In the genomic region with DNA sequence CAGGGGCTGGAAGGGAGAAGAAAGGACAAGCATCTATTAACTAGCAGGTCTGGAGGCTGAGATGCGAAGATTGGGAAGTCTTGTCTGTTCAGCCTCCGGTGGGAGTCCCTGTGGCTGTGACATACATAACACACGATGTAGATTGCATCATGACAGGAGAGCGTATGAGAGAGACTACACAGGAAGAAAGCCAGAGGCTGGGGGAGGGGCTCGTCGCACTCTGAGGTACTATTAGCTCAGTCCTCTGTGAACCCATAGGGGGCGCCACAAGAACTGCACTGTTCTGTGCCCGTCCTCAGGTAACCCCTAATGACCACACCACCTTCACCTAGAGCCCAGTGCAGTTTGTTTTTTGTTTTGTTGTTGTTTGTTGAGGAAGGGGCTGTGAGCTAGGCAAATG, we compare ENCODE assay signal across 11 mouse cellular contexts.
DNase-seq lines count a peak whose midpoint lies in the region; ATAC-seq lines count a peak whose summit lies in the region.
"Had no signal": no experiment of that assay in that cellular context is flagged by ENCODE, and none has a peak within 500 bp of the region (broad histone marks: within the 10 kb centered on the region; RNA-seq: fewer than 3 reads in every experiment).

No protein-coding gene starts in this region.

- H3K27ac ChIP-seq in heart, embryonic 12.5 days (ENCODE audit: poor library complexity, severe bottlenecking), result peak overlapping the region; percentile 93
- H3K27ac ChIP-seq in forebrain, embryonic 14.5 days (ENCODE audit: low read depth, low read length), result no peak overlapping the region
- H3K27ac ChIP-seq: liver, embryonic 15.5 days had no signal

- ATAC-seq in heart, embryonic 12.5 days (ENCODE audit: insufficient number of reproducible peaks, low FRiP score), result peak; percentile 26; the same call in 1 of the 2 replicates
- ATAC-seq in forebrain, embryonic 14.5 days, result no peak

- no peaks in the 10 kb centered on the region for H3K27me3 ChIP-seq in heart, embryonic 12.5 days (replicated peaks)
- no peaks in the 10 kb centered on the region for H3K27me3 ChIP-seq in forebrain, embryonic 14.5 days (replicated peaks; ENCODE audit: control insufficient read depth, insufficient read depth, low read length)
- H3K27me3 ChIP-seq: liver, embryonic 15.5 days had no signal

- no peak overlapping the region for H3K9ac ChIP-seq in heart, embryonic 12.5 days
- no peak overlapping the region for H3K9ac ChIP-seq in forebrain, embryonic 14.5 days (ENCODE audit: low read length)
- H3K9ac ChIP-seq: liver, embryonic 15.5 days had no signal

- H3K4me2 ChIP-seq in heart, embryonic 12.5 days, result no peak overlapping the region
- H3K4me2 ChIP-seq in forebrain, embryonic 14.5 days (ENCODE audit: low read length), result no peak overlapping the region
- H3K4me2 ChIP-seq: liver, embryonic 15.5 days had no signal

- H3K36me3 ChIP-seq in heart, embryonic 12.5 days, result no peaks in the 10 kb centered on the region
- H3K36me3 ChIP-seq in forebrain, embryonic 14.5 days (ENCODE audit: control insufficient read depth, insufficient read depth, low read length), result no peaks in the 10 kb centered on the region
- H3K36me3 ChIP-seq: liver, embryonic 15.5 days had no signal

- H3K9me3 ChIP-seq in heart, embryonic 12.5 days (replicated peaks), result no peaks in the 10 kb centered on the region
- no peaks in the 10 kb centered on the region for H3K9me3 ChIP-seq in forebrain, embryonic 14.5 days (replicated peaks; ENCODE audit: control insufficient read depth, low read length)
- H3K9me3 ChIP-seq: liver, embryonic 15.5 days had no signal

- intact Hi-C loops in heart, postnatal 25 days (cut with DNase I), result loop anchor here (10.0 kb wide), 1 partner anchor 100 kb away; a partner anchor contains a TSS

- WGBS in heart, embryonic 12.5 days, result 61% methylated on average over 8 of the region's 8 CpGs
- 73% methylated on average over 8 of the region's 8 CpGs for WGBS in forebrain, embryonic 14.5 days

- H3K4me3 ChIP-seq in heart, embryonic 12.5 days, result no peak overlapping the region
- H3K4me3 ChIP-seq in forebrain, embryonic 14.5 days (ENCODE audit: low read depth, low read length), result no peak overlapping the region
- H3K4me3 ChIP-seq: liver, embryonic 15.5 days; myocyte had no signal

- DNase-seq in heart, adult 11 months, result peak; percentile 91
- DNase-seq in heart, postnatal 25 days (ENCODE audit: low spot score), result no peak
- peak; percentile 19 to 23 for DNase-seq in B cell, adult 2 months
- DNase-seq in lung, postnatal 36 days, result peak; percentile 35
- DNase-seq in cerebellum, adult 11-12 months, result no peak
- DNase-seq in right cerebral cortex, adult 2 months (ENCODE audit: low spot score in 2 of 2), result no peak
- no peak for DNase-seq in forebrain, embryonic 14.5 days (ENCODE audit: low spot score)
- DNase-seq: kidney, postnatal 14 days had no signal

- peaks cover 18% of the 10 kb centered on the region for H3K4me1 ChIP-seq in heart, embryonic 12.5 days (replicated peaks)
- no peaks in the 10 kb centered on the region for H3K4me1 ChIP-seq in forebrain, embryonic 14.5 days (ENCODE audit: control insufficient read depth, insufficient read depth, low read length)
- H3K4me1 ChIP-seq: liver, embryonic 15.5 days had no signal

Comparison
In these comparisons a context has a peak if more than half of its experiments do, and no peak if none do; other contexts are left out.
1. DNase-seq: peak in heart, adult 11 months (single experiment), B cell, adult 2 months (2 of 2) and lung, postnatal 36 days (single experiment); none in heart, postnatal 25 days (single experiment), cerebellum, adult 11-12 months (single experiment), right cerebral cortex, adult 2 months (0 of 2) and forebrain, embryonic 14.5 days (single experiment).